Mouse (Mus musculus): ENCODE results near the gene Irx1. TPM values are rescaled to one million over a fixed set of nuclear protein-coding genes. Genes with fewer than 3 reads are reported as not detected.

The Irx1 gene
- total RNA-seq (2021) = 10 to 100 TPM; 10.2 to 12.4 TPM

GRCm38 (mm10) chr13:71963356-71964351 lies at the start of gene Irx1:
TSS of gene Irx1 (minus strand) at chr13:71963723.
- peak; percentile 43 for DNase-seq

GRCm38 (mm10) chr13:71979932-71980655 lies 16.6 kb upstream of the Irx1 start:
- DNase-seq = no peak

GRCm38 (mm10) chr13:71975753-71976152 lies 12.2 kb upstream of the Irx1 start:
- DNase-seq = no peak

- DNase-seq = no peak
These were observed 4.8 kb upstream of the Irx1 start for GRCm38 (mm10) chr13:71968286-71968685.

GRCm38 (mm10) chr13:71967341-71968250 lies 4.1 kb upstream of the Irx1 start:
- no peak for DNase-seq

- no peak for DNase-seq
These were observed 3.1 kb upstream of the Irx1 start for GRCm38 (mm10) chr13:71966631-71967030.

GRCm38 (mm10) chr13:71964366-71964765 lies 843 bp upstream of the Irx1 start:
- peak; percentile 24 for DNase-seq

GRCm38 (mm10) chr13:71962661-71963355 lies 715 bp downstream of the Irx1 start:
- peak; percentile 26 for DNase-seq

- DNase-seq = peak; percentile 14
These were observed 1.4 kb downstream of the Irx1 start for GRCm38 (mm10) chr13:71961891-71962660.

- no peak for DNase-seq
These were observed 2.4 kb downstream of the Irx1 start for GRCm38 (mm10) chr13:71960846-71961735.

- no peak for DNase-seq
These were observed 3.2 kb downstream of the Irx1 start for GRCm38 (mm10) chr13:71960277-71960672.

- peak; percentile 18 for DNase-seq
These were observed 3.9 kb downstream of the Irx1 start for GRCm38 (mm10) chr13:71959361-71960276.

- no peak for DNase-seq
These were observed 4.9 kb downstream of the Irx1 start for GRCm38 (mm10) chr13:71958651-71959050.

GRCm38 (mm10) chr13:71957811-71958351 lies 5.6 kb downstream of the Irx1 start:
- DNase-seq = no peak

GRCm38 (mm10) chr13:71957147-71957546 lies 6.4 kb downstream of the Irx1 start:
- DNase-seq = no peak

- peak; percentile 64 for DNase-seq
These were observed 7.0 kb downstream of the Irx1 start for GRCm38 (mm10) chr13:71956481-71956880.

GRCm38 (mm10) chr13:71951966-71952365 lies 11.6 kb downstream of the Irx1 start:
- no peak for DNase-seq

GRCm38 (mm10) chr13:71949859-71950258 lies 13.7 kb downstream of the Irx1 start:
- no peak for DNase-seq

All from heart, postnatal 4 days (tissue).